Mouse (Mus musculus): ENCODE results near the gene Fus.
A peak's percentile ranks its signal among the peaks of the same experiment; 100 is the strongest.
"Not testable (repeated sequence)": the region's sequence is repeated elsewhere in the genome, so short reads cannot be mapped to it uniquely, and the experiment has no call there.

Gene Fus

DNA sequence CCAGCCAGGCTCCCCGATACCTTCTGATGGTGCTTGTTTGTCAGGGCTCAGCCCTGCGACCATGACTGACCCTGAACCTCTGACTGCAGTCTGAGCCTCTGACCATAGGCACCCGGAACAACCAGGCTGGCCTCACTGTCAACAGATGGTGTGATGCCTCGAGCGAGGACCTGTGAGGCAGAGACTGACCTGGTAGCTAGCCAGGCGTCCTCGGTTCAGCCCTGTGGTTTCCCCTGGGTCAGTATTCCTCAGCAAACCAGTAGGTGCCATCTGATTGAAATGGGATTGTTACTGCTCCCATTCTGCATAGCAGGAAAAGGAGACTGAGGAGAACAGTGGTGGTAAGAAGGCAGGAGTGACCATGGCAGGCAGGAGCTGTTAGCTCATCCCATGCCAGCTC lies 38.9 kb downstream of the Fus start:
- no peak for DNase-seq

DNA sequence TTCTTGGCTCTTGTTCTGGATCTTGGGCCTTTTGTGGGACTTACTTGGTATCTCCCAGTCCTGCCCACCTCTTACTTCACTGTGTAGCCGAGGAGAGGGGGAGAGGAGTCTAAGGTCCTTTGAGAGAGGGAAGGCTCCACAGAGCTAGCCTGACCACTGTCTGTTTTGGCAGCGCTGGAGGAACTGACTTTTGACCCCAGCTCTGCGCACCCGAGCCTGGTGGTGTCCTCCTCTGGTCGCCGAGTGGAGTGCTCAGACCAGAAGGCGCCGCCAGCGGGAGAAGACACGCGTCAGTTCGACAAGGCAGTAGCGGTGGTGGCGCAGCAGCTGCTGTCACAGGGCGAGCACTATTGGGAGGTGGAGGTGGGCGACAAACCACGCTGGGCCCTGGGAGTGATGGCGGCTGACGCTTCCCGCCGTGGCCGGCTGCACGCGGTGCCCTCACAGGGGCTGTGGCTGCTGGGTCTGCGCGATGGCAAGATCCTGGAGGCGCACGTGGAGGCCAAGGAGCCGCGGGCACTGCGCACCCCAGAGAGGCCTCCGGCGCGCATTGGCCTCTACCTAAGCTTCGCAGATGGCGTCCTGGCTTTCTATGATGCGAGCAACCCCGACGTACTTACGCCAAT lies 42.6 kb downstream of the Fus start:
- DNase-seq = peak; percentile 24

DNA sequence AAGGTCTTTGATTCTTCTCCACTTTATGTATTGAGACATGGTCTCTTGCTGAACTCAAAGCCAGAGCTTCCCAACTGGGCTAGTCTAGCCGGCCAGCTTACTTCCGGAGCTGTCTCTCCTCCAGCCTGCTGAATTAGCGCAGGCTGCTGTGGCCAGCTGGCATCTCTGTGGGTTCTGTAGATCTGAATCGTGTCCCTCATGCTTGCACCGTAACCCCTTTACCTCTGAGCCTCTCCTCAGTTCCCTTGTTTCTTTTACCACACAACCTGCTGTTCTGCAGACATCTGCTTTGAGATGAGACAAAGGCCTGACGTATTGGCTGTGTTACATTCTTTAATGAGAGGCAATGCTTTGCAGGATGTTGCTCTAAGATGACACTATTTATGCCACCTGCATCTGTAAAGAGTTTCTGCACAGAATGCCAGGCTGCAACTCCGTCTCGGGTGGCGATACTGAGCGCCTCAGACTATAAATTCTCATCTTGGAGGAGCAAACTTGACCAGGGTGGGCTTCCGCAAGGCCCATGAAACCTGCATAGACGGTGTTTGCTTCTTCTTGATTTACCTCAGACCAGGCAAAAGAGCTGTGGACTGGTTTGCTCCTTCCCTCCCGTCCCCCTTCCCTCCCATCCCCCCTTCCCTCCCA lies 45.0 kb downstream of the Fus start:
- DNase-seq = peak; percentile 69

DNA sequence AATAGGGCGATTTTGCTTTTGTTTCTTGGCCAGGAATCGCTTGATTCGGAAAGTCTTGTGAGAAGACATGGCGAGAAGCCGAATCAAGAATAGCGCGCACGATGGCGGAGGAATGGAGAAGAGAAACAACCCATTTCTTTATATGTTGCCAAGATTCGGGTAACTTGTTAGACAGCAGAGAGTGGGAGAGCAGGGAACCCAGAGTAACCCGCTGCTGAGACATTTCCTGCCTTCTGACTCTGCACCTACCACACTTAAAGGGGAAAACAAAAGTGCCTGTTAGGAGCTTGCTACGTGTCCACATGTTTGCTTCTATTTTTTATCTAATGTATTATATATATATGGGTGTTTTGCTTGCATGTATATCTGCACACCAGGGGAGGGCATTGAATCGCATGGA lies 45.9 kb downstream of the Fus start:
- DNase-seq = peak; percentile 56

DNA sequence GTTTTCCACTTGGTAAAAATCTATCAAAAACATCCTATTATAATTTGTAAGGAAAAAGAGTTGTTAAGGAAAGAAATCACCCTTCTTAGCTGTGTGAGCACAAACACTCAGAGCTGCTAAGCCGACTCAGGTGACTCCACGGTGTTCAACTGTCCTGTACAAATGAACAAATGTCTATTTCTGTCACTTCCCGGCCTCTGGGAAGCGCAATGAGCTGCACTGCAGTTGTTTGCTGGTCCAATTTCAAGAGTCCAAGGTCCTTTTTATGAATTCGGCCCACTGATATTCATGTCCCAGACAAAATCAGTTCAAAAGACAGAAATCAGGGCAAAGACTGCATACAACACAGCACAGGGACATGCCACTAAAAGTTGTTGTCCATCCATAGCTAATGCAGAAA lies 48.9 kb downstream of the Fus start:
- DNase-seq = not testable (repeated sequence)

DNA sequence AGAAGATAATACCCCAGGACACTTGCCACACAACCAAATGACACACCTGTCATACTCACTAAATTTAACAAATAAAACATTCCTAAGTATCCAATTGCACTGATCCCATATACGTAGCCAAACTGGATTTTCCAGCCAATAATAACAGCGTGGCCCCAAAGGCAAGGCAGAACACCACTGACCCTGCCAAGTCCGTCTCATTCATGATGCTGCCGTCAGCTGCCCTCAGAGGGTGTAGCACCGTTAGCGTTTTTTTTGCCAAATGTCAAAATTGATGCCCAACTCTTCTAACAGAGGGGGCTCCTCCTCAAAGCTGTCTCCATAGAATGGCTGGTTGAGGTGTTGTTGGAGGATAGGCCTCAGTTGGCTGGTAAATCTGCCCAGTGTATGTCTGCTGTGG lies 49.4 kb downstream of the Fus start:
- DNase-seq = no peak

DNA sequence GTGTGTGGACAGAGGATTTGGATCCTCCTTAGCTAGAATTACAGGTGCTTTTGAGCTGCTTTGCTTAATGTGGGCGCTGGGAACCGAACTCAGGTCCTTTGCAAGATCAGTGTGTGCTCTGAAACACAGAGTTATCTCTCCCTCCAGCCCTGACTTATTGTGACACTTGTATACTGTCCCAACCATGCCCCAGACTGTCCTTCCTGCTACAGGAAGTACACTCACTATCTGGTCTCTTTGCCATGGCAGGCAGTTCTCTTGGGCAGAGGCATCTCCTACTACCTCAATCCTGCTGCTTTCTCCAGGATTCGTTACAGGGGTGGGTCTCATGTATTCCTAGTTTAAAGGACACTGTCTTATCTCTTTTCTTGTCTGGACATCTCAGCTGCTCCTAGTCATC lies 51.0 kb downstream of the Fus start:
- no peak for DNase-seq

DNA sequence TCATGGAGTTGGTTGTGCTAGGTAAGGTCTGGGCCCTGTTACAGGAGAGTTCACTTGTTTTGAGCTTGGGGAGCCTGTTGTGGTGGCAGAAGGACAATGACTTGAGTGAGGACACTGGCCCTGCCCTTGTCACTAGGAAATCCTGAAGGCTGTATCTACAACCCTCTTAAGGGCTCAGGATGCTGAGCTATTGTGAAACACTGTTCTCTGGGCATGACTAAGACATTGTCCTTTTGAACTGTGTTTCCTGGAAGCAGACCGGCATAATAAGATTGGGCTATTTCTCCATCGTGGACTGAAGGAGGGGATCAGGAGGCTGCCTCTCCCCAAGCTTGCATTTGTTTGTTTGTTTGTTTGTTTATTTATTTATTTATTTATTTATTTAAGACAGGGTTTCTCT lies 51.9 kb downstream of the Fus start:
- DNase-seq = no peak

DNA sequence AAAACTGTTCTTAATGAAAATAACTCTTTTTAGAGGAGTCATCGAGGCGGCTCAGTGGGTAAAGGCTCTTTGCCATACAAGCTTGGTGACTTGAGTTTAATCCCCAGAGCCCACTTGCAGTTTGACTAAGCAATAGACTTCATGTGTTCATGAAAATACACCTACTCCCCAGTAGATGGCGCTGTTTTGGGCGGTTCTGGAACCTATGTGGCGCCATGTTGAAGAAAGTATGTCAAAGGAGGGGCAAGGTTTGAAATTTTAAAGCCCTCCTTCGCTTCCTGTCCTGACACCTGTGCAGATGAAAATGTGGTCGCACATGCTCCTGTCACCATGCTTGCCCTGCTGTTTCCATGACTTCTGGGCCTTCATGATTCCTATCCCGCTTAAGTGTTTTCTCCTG lies 55.7 kb downstream of the Fus start:
- peak; percentile 26 for DNase-seq

DNA sequence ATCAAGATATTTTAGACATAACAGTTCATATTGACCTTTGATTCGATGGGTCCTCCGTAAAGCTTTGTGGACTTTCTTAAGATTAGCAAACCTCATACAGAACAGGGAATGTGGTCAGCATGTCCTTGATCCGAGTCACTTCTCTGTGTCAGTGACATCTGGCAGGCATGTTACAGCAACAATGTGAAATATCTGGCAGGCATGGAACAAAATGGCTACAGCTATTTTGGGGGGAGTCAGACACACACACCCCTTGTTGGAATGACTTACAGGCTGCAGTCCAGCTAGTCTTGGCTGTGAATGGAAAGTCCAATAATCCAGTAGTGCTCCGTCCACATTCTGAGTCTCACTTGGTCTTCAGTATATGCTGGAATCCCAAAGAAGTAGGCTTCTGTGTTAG lies 56.3 kb downstream of the Fus start:
- no peak for DNase-seq

DNA sequence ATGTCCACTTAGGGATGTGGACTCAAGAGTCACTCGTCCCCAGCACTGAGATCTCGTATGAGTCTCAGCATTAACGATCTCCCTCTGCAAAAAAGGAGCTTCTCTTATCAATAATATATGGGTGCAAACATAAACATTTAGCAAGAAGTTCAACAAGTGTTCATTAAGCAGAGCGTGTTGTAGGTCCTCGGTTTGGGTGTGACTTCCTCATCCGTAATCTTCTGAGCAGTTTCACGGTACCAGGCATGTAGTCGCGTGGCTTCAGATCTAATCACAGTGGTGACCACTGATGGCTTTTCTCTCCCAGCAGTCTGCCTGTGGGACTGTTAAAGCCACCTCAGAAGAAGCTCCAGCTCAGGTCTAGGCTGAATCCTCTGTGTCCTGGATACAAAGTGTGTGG lies 57.1 kb downstream of the Fus start:
- DNase-seq = no peak

DNA sequence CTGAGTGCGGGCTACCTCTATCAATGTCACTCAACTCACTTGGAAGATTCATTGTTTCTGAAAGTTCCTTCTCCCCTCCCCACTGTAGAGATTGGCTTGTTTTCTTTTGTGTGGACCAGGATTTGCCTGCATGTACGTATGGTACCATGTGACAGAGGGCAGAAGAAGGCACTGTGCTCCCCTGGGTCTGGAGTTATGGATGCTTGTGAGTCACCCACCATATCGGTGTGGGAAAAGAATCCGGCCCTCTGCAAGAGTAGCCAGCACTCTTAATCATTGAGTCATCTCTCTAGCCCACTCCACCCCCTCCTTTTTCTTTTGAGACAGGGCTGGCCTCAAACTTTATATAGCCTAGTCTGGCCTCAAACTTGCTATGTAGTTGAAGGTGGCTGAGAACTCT lies 57.7 kb downstream of the Fus start:
- DNase-seq = no peak

DNA sequence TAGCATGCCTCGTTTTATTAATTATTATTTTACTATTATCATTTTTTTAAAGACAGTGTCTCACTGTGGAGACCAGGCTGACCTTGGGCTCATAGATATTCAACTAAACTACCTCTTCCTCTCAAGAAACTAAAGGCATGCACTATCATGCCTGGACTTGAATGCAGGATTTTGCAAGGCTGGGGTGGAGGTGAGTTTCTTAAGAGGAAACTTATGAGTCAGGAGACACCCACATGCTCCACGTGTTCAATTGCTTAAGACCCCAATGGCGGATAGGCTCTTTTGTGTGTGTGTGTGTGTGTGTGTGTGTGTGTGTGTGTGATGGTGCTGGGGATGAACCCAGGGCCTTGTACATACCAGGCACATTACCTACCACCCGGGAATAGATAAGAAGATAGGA lies 58.1 kb downstream of the Fus start:
- DNase-seq = no peak

DNA sequence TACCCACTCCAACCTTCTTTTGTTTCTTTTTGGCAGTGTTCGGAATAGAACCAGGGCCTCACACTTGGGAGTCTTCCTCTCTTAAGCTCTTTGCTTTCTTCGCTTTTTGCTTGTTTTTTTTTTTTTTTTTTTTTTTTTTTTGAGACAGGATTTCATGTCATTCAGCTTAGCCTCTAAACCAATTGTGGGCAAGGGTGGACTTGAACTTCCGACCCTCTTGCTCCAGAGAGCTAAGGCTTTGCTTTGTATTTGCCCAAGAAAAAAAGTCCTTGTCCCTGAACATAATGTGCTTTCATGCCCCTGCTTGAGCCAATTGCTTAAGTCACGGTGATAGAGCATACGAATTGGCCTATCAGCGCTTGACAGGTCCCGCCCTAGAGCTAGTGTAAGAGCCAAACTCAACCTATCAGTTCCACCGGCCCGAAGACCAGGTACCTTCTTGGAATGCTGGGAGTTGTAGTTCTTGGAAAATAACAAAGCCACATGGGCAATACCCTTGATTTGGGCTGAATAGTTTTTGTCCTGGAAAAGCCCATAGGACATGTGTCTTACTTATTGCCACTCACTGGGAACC lies 64.2 kb downstream of the Fus start:
- DNase-seq = no peak

DNA sequence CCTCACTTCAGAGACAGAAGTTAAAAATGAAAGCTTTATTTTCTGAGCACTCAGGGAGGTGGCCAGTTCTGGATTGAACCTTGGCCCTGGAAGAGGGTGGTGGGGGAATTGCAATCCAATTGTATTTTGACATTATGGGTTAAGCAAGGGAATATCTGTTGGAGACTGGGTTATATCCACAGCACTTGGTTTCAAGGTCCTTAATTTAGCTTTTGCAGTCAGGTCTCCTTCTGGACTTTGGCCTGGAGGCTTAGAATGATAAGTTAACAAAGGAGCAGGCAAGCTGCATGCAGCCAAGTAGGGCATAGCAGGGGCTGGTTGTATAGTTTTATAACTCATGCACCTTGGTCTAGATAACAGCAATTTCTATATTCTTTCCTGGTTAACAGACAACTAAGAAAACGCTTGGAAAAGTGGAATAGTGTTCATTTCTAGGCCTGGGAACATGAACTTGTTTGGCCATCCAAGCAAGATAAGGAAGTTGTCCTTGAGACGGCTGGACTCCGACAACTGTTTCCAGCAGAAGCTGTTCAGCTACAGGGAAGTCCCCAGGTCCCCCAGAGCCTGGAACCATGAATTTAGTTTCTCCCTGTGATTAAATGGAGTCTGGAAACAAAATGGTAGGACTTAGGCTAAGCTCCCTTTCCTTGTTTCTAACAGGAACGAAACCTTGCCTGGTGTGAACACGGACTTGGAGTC lies 65.2 kb downstream of the Fus start:
- DNase-seq = no peak

DNA sequence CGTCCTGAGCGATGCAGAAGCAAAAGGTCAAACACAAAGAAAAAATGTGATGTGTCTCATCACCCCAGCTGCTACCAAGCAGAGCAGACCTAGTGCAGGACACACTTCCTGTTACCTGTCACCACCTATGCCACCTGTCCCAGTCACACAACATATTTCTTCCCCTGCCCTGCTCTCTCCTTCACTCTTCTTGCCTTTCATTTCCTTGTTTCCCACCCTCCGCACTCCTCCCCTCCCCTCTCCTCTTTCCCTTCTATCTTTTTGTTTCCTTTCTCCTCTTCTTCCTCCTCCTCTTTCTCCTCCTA lies 65.7 kb downstream of the Fus start:
- no peak for DNase-seq

DNA sequence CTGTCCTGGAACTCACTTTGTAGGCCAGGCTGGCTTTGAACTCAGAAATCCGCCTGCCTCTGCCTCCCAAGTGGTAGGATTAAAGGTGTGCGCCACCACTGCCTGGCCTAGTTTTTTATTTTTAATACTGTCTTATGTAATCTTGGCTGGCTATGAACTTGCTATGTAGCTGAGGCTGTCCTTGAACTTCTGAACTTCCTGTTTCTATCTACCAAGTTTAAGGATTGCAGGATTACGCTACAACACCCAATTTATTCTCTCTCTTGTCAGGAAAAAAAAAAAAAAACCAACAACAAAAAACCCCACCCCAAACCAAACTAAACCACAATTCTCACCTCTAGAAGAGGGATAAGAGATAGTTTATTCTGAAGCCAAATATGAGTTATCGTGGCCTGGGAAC lies 66.4 kb downstream of the Fus start:
- no peak for DNase-seq

Data from thymus, postnatal 14 days (tissue).